9 mouse cellular contexts compared by ENCODE assay signal in the genomic region with DNA sequence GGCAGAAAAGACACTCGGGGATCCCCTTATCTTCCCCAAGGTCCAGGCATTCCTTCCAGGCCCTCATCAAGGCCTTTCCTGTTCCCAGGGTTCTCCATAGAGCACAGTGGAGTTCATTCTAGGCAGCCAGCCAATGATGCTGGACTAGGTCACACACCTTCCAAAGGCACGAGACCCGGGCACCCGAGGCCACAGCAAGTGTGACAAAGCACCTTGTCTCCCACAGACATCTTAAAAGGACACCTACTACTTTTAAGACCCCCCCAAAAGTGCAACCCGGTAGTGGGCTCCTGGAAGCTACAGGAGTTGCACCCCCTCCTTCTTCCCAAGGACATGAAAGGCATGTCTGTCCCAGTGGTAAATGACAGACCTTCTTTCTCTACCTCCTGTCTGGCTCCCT. TPM values are rescaled to one million over a fixed set of nuclear protein-coding genes. Genes with fewer than 3 reads are reported as not detected.
DNase-seq lines count a peak whose midpoint lies in the region; ATAC-seq and TF ChIP-seq lines count a peak whose summit lies in the region.
"Had no signal": no experiment of that assay in that cellular context is flagged by ENCODE, and none has a peak within 500 bp of the region (broad histone marks: within the 10 kb centered on the region; RNA-seq: fewer than 3 reads in every experiment).

No protein-coding gene starts in this region.

- H3K27ac ChIP-seq in gastrocnemius, adult 2 months = no peak overlapping the region
- peak overlapping the region; percentile 83; the same call in 1 of the 2 replicates for H3K27ac ChIP-seq in embryonic facial prominence, embryonic 10.5 days (replicated peaks)
- H3K27ac ChIP-seq in hindbrain, embryonic 14.5 days = no peak overlapping the region
- no peak overlapping the region for H3K27ac ChIP-seq in liver, embryonic 13.5 days

- no peaks in the 10 kb centered on the region for H3K36me3 ChIP-seq in embryonic facial prominence, embryonic 10.5 days (replicated peaks)
- no peaks in the 10 kb centered on the region for H3K36me3 ChIP-seq in hindbrain, embryonic 14.5 days (replicated peaks; ENCODE audit: control insufficient read depth, insufficient read depth)
- H3K36me3 ChIP-seq in liver, embryonic 13.5 days = no peaks in the 10 kb centered on the region

- TF ChIP-seq CTCF in gastrocnemius, adult 2 months (IDR thresholded peaks at IDR 0.05) = no peak

- no peaks in the 10 kb centered on the region for H3K9me3 ChIP-seq in embryonic facial prominence, embryonic 10.5 days
- no peaks in the 10 kb centered on the region for H3K9me3 ChIP-seq in hindbrain, embryonic 14.5 days (ENCODE audit: control insufficient read depth, low read length)
- H3K9me3 ChIP-seq in liver, embryonic 13.5 days (replicated peaks) = no peaks in the 10 kb centered on the region

- H3K4me1 ChIP-seq in embryonic facial prominence, embryonic 10.5 days = peaks cover 16% of the 10 kb centered on the region
- H3K4me1 ChIP-seq in hindbrain, embryonic 14.5 days (replicated peaks; ENCODE audit: control insufficient read depth, insufficient read depth, low read length) = no peaks in the 10 kb centered on the region
- no peaks in the 10 kb centered on the region for H3K4me1 ChIP-seq in liver, embryonic 13.5 days (replicated peaks)

- peak overlapping the region; percentile 71 for H3K4me3 ChIP-seq in gastrocnemius, adult 2 months
- peak overlapping the region; percentile 71 for H3K4me3 ChIP-seq in embryonic facial prominence, embryonic 10.5 days
- H3K4me3 ChIP-seq in hindbrain, embryonic 14.5 days (replicated peaks; ENCODE audit: low read length) = peak overlapping the region; percentile 63
- H3K4me3 ChIP-seq in liver, embryonic 13.5 days (replicated peaks) = peak overlapping the region; percentile 48; the same call in 1 of the 2 replicates
- H3K4me3 ChIP-seq: erythroblast, embryonic 14.5 days had no signal

- no peak for ATAC-seq in hindbrain, embryonic 14.5 days (ENCODE audit: low FRiP score)
- ATAC-seq in liver, embryonic 13.5 days (ENCODE audit: low read depth) = no peak

- no peak for DNase-seq in gastrocnemius, adult 2 months
- no peak for DNase-seq in gastrocnemius, postnatal 4 days (ENCODE audit: low spot score in 2 of 2)
- DNase-seq in embryonic facial prominence, embryonic 10.5 days (ENCODE audit: low spot score) = peak; percentile 12
- no peak for DNase-seq in hindbrain, embryonic 14.5 days (ENCODE audit: low spot score)
- no peak for DNase-seq in liver, embryonic 13.5 days
- no peak for DNase-seq in adipocyte (ENCODE audit: low spot score)
- DNase-seq in gastrocnemius, adult 18-20 months (ENCODE audit: low spot score) = no peak
- DNase-seq in layer of hippocampus, postnatal 36 days = no peak

- H3K27me3 ChIP-seq in embryonic facial prominence, embryonic 10.5 days (replicated peaks; ENCODE audit: low read depth, poor library complexity, severe bottlenecking) = peaks cover 91% of the 10 kb centered on the region
- peaks cover 28% of the 10 kb centered on the region for H3K27me3 ChIP-seq in hindbrain, embryonic 14.5 days (ENCODE audit: control insufficient read depth, insufficient read depth, low read length)
- peaks cover 46% of the 10 kb centered on the region for H3K27me3 ChIP-seq in liver, embryonic 13.5 days

- 54% methylated on average over 5 of the region's 5 CpGs for WGBS in embryonic facial prominence, embryonic 10.5 days
- WGBS in hindbrain, embryonic 14.5 days = 45% methylated on average over 5 of the region's 5 CpGs
- WGBS in liver, embryonic 13.5 days (ENCODE audit: insufficient replicate concordance) = 50% methylated on average over 5 of the region's 5 CpGs

- H3K9ac ChIP-seq in hindbrain, embryonic 14.5 days = peak overlapping the region; percentile 81
- no peak overlapping the region for H3K9ac ChIP-seq in liver, embryonic 13.5 days

- H3K4me2 ChIP-seq in hindbrain, embryonic 14.5 days (replicated peaks) = peak overlapping the region; percentile 60
- peak overlapping the region; percentile 61 for H3K4me2 ChIP-seq in liver, embryonic 13.5 days

- intact Hi-C loops in gastrocnemius, adult 2 months (cut with DNase I) = loop anchor here (10.0 kb wide), 1 partner anchor 117 kb away; no protein-coding TSS in a partner anchor

RNA-seq across cellular contexts. Expression of a gene that starts 1.4 kb away (rescaled TPM):
- total RNA-seq in gastrocnemius, adult 2 months (2021) = under 1 TPM; 0.70 to 0.89 TPM
- total RNA-seq in gastrocnemius, postnatal 4 days (2021) = 1 to 10 TPM; 2.7 to 3.0 TPM
- polyA plus RNA-seq in embryonic facial prominence, embryonic 10.5 days (2016; fragmentation: Nextera tagmentation; extraction: Ambion mirVana) = 2.9 and 3.4 TPM in 2 replicates
- 4.3 and 4.4 TPM in 2 replicates for polyA plus RNA-seq in hindbrain, embryonic 14.5 days (2014; fragmentation: Nextera tagmentation; extraction: Ambion mirVana)
- 0.09 and 0.14 TPM in 2 replicates for polyA plus RNA-seq in liver, embryonic 13.5 days (2015; fragmentation: Nextera tagmentation; extraction: Ambion mirVana)
- total RNA-seq in gastrocnemius, adult 18-20 months (2021) = 1 to 10 TPM; 1.3 to 2.7 TPM
- 1 to 10 TPM; 2.4 to 2.6 TPM for total RNA-seq in layer of hippocampus, postnatal 36 days (2021)
- polyA plus RNA-seq: erythroblast, embryonic 14.5 days had no signal
